Mouse (Mus musculus) liver (tissue): ENCODE measurements around the gene Brsk1.

Source experiments
- DNase-seq: peaks from one replicate; pipeline ENCODE4 v3.0.0-alpha.2; 2020; ENCODE audit warnings: mixed read lengths

Brsk1 gene

DNA sequence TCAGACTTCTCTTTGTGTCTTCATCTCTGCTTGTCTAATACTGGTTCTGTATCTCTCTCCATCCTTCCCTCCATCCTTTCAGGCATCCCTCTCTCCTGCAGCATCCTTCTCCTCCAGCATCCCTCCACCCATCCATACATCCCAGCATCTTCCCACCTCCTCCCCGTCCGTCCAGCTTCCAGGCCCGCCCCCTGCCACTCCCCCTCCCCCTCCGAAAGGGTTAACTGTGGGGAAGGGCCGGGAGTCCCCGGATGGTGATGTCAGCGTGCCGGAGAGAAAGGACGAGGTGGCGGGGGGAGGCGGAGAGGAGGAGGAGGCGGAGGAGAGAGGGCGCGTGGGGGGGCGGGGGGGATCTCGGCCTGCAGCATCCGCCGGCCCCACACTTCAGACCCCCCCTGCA lies at the start of gene Brsk1:
TSS of gene Brsk1 (plus strand) at position 218 of the 400 bp plus-strand sequence.
- peak; percentile 64 for DNase-seq

DNA sequence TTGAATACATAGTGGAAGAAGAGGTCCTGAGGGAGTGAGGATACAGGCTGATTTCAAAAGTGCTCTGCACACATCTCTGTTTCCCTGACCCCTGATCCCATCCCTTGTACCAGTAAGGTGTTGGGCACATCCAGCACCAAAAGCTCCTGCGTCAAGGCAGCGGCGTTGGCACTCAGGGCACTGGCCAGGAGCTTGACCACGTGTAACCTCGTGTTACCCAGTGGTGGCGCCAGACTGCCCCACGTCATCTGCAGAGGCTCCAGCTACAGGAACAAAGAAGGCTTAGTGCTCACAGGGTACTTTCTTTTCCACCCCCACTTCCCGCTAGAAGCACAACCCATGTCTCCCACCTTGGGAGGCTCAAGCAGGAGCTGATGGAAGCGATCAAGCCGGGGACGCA lies 49.2 kb upstream of the Brsk1 start:
- no peak for DNase-seq

DNA sequence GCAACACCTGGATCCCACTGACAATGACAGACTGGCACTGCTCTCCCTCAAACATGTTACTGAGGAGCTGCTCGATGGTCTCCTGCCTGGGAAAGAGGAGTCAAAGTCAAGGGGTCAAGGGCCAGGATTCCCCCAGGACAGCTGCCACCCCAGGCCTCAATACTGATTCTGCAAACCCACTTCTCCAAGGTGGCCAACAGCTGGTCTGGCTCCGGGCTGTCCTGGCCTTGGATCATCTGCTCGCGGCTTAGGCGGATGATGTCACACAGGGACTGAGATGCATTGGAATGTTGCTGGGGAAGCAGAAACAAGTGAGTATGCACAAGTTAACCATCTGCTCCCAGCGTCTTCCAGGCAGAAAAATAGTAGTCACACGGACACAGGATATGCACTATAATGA lies 48.4 kb upstream of the Brsk1 start:
- no peak for DNase-seq

DNA sequence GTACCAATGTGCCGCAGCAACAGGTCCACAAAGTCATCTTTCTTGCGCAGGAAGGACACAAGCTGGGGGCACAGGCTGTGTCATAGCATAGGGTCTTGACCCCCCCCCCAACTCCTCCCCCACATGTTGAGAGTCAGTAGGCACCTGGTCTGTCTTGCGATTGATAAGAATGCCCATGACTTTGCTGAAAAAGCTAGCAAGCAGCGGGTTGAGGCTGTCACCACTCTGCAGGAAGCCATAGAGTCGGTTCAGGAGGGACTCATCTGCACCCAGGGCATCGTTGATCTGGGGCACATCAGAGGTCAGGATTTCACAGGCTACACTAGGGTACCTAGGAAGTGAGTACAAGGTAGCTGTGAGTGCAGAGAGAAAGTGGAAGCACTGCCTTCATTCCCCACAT lies 47.2 kb upstream of the Brsk1 start:
- DNase-seq: no peak

DNA sequence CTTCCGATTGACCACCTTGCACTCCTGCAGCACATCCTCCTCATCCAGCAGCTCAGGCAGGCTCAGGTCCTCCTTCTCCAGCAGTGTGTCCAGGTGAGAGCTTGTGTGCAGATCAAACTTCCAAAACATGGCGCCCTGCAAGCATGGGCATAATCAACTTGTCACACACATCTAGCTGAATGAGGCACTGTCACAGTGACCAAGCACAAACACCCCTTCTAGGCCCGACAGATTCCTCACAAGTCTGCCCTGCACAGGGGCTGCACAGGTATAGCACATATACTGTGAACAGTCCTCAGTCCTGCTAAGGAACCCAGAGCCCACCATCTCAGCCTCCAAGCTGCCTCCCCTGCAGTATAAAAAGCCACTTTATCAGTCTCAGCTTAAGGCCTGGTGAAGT lies 43.6 kb upstream of the Brsk1 start:
- no peak for DNase-seq

DNA sequence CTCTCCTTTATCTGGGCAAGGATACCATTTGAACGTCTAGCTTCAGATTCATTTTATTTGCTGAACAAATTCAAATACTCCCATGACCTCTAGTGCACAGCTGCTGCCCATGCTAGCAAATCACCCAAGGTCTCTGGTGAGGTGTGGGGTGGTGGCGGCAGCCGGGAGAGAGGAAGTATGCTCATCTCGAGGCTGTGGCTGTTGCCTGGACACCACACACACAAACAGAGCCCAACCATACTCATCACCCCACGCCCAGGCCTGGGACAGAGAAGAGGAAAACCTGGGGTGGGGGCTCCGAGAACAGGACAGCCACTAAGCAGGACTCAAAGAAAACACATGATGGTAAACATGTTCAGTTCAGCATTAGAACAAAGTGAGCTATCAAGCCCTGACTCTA lies 43.1 kb upstream of the Brsk1 start:
- DNase-seq: no peak

DNA sequence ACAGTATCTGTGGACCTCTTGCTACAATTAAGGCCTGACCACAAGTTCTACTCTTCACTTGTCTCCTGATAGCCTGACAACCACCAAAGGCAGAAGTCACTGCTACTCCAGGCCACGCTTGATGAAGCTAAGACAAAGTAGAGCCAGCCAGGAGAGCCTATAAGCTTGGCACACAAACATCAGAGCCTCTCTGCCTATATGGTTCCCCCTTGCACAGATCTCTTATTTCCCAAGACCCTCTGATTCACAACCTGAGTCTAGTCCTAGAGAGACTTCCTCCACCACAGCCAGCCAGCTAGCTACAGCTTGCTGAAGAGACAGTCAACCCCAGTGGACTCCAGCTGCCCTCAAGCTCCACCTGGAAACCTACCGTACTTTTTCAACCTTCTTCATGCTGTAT lies 42.4 kb upstream of the Brsk1 start:
- DNase-seq: no peak

DNA sequence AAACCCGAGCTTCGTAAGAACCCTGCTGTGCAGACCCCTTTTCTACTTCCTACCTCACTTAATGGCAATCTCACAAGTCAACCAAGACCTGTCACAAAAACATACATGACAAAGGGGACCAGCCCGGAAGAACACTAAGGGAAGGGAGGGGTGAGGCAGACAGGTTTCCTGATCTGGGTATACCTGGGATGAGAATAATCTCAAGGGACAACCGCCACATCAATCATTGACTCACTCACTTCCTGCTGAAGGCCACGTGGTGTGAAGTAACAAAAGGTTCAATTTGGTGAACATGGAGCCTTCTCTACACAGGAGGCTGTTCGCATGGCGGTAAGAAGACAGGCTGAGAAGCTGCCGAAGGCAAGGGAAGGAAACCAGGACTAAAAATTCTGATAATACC lies 38.8 kb upstream of the Brsk1 start:
- no peak for DNase-seq

DNA sequence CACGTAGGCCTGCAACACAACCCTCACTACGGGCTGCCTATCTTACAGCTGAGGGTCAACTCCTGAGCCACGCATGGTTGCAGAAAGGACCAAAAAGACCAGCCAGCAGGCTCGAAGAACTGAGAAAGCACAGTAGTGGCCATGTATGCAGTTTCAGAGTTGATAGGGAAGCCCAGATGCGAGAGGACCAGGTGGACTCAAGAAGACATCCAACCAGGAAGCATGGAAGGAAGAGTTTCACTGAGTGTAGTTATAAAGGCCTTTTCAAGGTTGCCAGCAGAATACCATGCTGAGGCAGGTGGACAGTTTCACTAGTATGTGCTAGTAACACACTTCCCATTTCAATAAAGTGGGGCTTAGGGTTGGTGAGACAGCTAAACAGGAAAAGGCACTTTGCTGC lies 37.7 kb upstream of the Brsk1 start:
- DNase-seq: no peak

DNA sequence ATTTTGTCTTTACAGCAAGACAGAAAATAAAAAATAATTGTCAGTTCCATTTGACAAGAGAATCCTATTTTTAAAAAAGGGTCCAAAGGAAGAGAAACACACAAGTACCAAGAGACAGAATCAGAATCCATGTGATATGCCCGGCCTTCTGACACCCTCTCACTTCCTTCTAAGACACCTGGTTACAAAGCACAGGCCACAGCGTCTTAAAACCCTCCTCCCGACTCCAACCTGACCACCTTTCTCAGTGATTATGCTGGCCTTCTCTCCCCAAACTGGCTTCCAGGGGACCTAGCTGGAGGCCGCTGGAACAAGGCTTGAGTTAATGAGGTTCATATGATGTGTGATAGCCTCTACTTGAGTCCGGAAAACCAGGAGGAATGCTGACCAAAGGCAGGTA lies 37.1 kb upstream of the Brsk1 start:
- no peak for DNase-seq

DNA sequence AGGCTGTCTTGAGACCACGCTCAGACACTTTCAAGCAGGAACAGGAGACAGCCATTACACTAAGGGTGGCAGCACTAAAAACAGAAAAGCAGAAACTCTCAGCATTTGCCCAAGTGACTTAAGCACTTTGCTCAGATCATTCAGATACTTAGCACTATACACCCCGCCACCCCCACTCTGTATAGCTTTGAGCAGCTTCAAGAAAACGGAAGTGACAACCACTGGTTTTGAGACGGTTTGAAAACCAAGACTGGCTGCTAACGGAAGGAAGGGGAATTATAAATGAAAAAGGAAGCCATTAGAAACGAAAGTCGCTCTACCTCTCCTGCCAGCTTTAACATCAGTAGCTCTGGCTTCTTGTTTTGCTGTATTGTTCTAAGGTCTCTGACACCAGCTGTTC lies 36.6 kb upstream of the Brsk1 start:
- no peak for DNase-seq

DNA sequence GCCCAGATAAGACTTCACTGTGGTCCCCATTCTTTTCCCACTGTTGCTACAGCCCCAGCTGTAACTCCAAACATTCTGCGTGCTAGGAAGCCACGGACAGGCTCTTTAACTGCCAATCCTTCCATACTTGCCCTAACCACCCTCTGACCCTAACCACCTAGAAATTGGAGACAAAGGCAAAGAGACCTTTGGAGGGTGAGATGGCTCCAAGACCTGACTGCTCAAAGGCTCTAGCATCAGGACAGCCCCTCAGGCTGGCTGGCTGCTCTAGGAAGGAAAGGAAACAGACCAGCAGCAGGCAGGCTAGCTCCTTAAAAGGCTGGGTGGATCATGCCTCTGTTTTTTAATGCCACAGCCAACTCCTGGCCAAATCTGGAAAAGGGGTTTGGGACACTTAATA lies 36.2 kb upstream of the Brsk1 start:
- no peak for DNase-seq

DNA sequence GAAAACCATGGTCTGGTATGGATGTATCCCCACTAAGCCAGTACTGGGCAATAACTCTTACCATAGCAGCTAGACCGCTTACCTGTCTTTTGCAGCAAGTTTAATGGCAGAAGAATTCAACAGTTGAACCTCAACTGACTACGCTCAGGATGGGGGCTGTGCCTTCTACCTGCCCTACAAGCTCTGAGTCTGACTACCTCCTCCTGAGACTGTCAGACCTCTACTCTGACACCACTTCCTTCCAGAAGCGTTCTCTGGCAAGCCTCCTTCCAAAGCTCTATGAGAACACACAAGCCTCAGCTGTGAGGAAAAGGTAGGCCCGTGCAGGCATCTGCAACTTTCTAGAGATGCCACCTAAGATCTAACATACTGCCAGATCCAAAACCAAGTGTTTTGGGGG lies 35.0 kb upstream of the Brsk1 start:
- no peak for DNase-seq

DNA sequence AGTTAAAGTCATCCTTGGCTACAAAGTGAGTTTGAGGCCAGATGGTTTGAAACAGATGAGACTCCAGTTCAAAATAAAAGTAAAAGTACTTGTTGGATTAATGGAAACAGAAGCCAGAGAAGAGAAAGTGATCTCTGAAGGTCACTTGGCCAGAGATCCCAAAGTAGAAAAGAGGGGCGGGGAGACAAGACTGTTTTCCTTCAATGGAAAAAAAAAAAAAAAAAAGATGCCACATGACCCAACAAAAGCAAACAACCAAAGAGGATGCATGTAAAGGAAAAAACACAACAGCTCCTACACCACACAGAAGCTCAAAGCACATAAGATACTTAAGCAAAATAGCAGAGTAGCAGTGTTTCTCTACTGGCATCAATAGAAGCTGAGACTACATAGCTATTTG lies 34.5 kb upstream of the Brsk1 start:
- DNase-seq: no peak

DNA sequence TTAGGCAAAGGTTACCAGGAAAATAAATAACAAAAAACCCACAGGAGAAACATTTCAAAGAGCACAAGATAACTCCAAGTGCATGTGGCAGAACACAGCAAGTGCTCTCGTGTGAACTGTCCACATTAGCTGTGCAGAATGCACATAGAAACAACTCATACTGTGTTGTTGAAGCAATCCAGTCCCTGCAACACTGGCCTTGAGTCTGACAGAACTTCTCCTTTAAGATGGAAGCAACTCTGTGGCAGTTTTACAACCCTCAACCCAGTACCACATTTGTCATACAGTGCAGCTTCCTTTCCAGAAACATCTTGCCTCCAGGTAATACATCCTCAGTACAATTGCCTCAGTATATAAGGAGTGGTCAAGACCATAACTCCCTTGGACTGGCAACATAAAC lies 33.6 kb upstream of the Brsk1 start:
- DNase-seq: no peak

DNA sequence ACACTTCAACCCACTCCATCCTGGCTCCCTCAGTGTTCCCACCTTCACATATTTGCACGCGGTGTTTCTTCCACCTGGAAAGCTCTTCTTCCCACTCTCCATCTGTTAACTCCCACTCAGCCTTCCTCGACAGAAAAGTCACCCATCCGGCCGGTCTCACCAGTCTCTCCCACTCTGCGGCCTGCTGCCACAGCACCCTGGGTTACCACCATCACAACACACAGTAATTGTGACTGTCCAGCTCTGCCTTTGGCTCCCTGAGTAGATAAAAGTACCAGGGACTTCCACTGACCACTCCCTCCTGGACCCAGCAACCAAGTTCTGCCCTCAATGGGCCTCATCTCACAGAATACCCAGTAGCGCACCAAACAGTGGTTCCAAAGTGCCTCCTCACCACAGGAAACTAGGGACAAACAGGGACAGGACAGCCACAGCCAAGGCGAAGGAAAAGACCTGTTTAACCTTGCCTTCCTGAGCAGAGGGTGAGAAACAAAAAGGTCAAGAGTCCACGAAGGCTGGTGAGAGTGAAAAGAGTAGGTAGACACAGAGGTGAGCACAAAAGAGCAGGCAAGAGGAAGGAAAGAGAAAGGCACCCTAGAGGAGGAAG lies 32.8 kb upstream of the Brsk1 start:
- no peak for DNase-seq

DNA sequence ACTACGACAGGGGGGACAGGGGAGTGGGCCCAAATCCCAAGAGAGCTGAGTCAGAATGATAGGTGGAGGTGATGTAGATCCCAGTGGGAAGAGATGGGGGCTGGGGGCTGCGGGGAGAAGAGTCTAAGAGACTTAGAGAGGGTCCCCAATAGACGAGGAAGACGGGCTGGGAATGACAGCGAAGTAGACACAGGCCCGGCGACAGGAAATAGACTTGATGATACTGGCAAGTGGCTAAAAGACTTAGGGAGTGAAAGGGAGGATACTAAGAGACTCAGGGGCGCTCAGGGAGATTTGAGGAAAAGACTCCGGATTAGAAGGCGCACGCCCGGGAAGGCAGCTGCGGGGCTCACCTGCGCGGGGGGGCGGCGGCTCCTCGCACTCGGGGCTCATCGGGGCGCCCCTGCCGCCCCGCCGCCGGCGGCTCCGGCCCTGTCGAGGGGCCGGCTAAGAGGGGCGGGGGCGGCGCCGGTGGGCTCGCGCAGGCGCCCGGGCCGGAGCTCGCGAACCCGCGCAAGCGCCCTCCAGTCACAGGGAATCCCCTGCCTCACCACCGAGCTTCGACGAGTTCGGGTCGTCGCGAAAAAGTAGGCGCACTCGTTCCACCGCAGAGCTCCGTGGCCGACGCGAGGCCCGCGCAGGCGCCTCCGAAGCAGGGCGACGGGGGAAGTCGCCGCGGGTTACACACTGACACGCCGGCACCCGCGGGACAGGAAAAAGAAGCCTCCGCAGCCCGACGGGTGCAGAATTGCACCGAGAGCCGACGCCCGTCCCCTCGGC lies 32.1 kb upstream of the Brsk1 start:
- peak; percentile 56 for DNase-seq

DNA sequence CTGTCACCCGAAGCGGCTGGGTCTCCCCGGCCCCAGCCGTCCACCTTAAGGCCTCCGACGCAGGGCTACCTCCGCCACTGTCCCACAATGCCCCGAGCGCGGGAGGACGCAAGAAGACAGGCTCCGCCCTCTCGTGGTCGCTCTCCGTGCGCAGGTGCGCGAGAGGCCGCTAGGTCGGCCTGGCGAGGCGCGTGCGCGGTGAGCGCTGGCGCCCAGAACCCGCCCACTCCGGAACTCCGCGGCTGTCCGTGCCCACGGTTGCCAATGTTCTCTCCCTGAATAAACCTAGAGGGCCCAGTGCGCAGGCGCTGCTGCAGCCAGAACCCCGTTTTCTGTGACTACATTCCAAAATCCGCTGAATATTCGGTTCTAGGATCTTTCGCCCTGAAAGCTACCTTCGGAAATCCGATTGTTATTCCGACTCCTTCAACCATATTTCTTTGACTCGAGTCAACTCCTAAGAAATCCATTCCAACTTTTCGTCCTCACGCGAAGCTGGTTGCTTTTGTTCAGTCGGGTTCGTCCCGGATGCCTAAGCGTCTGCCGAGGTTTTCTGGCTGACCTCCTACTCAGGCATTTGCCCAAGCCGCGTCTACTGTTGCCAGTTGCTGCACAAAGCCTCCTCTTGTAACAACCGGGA lies 31.4 kb upstream of the Brsk1 start, which contains the start of gene Ppp6r1:
TSS of gene Ppp6r1 (minus strand) at position 108 of the 640 bp plus-strand sequence.
- peak; percentile 98 for DNase-seq

DNA sequence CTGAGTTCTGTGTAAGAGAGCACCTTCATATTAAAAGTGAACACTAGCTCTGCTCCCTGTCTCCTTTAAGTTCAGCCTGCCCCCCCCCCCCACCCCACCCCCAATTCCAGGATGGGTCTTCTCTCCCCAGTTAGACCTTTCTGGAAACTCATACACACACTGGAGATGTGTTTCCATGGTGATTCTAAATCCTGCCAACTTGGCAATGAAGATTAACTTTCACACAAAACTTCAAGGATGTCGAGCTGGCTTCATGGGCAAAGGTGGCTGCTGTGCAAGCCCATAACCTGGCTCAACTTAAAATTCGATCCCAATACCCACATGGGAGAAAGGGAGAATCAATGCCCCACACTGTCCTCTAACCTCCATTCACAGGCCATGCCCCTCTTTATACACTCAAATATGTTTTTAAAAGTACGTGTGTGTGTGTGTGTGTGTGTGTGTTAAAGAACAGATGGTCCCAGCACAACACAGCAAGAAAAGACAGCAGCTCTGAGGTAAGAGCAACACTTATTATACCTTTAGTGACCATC lies 30.4 kb upstream of the Brsk1 start:
- DNase-seq: no peak

DNA sequence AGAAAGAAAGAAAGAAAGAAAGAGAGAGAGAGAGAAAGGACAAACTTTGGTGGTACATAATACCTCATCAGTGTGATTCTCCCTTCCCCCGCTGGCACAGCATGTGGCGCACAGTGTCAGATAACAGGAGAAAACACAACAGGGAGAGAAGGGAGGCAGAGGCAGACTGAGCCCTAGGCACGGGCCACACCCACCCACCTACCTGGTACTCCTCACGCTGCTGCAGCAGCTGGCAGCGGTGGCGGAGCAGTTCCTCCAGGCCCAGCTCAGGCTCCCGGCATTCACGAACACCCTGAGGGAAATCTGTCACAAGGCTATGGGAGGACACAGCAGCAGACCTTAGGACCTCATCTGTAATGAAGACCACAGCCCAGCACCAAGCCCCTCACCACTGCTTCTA lies 27.2 kb upstream of the Brsk1 start:
- DNase-seq: no peak

DNA sequence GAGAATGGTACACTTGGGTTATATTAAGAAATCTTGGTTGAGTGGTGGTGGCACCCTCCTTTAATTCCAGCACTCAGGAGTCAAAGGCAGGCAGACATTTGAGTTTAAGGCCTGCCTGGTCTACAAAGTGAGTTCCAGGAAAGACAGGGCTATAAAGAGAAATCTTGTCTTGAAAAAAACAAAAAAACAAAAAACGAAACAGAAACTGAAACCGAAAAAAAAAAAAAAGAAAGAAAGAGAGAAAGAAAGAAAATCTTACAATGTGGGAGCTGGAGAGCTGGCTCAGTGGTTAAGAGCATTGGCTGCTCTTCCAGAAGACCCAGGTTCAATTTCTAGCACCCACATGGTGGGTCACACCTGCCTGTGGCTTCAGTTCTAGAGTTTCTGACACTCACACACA lies 26.7 kb upstream of the Brsk1 start:
- DNase-seq: no peak

DNA sequence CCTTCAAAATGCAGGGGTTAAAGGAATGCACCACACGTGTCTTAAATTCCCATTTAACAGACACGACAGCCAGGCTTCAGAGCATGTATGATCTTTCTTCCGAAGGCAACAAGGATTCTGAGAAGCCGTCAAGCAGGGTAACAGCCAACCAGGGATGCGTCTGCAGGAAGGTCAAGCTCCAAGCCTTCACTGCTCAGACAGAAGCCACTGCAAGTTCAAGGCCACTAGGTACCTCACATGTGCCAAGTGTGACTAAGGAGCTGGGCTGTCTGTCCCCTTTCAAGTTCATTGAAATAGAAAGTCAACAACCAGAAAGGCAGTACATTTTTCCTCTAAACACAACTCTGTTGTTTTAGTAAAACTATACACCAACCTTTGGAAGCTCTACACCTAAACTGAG lies 23.5 kb upstream of the Brsk1 start:
- no peak for DNase-seq

DNA sequence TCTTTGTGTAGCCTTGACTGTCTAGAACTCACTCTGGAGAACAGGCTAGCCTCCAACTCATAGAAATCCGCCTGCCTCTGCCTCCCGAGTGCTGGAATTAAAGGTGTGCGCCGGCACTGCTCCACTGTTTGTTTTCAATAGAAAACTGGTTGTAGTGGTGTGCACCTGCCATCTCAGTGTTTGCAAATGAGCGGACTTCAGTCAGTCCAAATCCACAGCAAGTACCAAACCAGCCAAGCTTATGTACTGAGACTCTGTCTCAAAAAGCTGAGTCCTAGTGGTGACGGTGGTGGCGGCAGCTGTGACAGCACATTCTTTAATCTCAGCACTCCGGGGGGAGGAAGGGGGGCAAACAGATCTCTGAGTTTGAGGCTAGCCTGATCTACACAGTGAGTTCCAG lies 21.9 kb upstream of the Brsk1 start:
- DNase-seq: no peak

DNA sequence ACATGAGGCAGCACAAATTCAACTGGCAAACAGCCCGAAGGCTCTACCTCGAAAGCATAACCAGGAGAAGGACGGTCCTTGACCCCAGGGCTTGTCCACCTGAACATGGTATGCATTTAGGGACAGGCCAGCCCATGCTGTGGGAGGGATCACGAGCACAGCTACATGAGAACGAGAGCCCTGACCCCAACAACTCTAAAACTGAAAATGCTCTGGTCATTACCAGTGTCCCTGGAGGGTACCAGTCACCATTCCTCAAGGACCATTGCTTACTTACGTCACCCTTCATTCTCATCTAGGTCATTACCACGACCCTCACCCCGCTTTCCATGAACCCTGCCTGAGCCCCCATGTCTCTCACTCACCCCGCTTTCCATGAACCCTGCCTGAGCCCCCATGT lies 21.2 kb upstream of the Brsk1 start:
- DNase-seq: no peak
